Mouse (Mus musculus) forebrain, embryonic 10.5 days (tissue): ENCODE measurements at regions not wholly inside any gene's neighbourhood (a gene's known extent, or its start where the extent isn't known, plus 50 kb on each side); places are given as distances from the start of the nearest gene placed in this dataset.

Source experiments
- DNase-seq: peaks from one replicate; pipeline ENCODE4 v3.0.0-alpha.2; 2017; ENCODE audit warnings: low spot score; ENCODE audit errors: extremely low spot score
- H3K27ac ChIP-seq: fragments of 300-500 bp; sonication (generic); 2 replicates; pipeline ENCODE4 v1.5.1; 2016; ENCODE audit warnings: mild to moderate bottlenecking
- H3K27me3 ChIP-seq: fragments of 300-500 bp; sonication (generic); 2 replicates; pipeline ENCODE4 v1.6.1; 2016; ENCODE audit warnings: mild to moderate bottlenecking; ENCODE audit not compliant: poor library complexity, severe bottlenecking
- H3K36me3 ChIP-seq: fragments of 300-500 bp; sonication (generic); replicated peaks from 2 replicates; pipeline ENCODE4 v1.6.1; 2016; ENCODE audit warnings: mild to moderate bottlenecking, moderate library complexity
- H3K4me1 ChIP-seq: fragments of 300-500 bp; sonication (generic); 2 replicates; pipeline ENCODE4 v1.6.1; 2016
- H3K4me3 ChIP-seq: fragments of 300-500 bp; sonication (generic); 2 replicates; pipeline ENCODE4 v1.5.1; 2016; ENCODE audit warnings: mild to moderate bottlenecking, moderate library complexity
- H3K9me3 ChIP-seq: fragments of 300-500 bp; sonication (generic); 2 replicates; pipeline ENCODE4 v1.6.1; 2016; ENCODE audit warnings: mild to moderate bottlenecking, moderate library complexity
- WGBS: fragments of 180-500 bp; shearing (Covaris S2); methylation state at CpG from one replicate; pipeline ENCODE4 v1.1.7; 2016; 5-methylcytosine and 5-hydroxymethylcytosine counted together

DNA sequence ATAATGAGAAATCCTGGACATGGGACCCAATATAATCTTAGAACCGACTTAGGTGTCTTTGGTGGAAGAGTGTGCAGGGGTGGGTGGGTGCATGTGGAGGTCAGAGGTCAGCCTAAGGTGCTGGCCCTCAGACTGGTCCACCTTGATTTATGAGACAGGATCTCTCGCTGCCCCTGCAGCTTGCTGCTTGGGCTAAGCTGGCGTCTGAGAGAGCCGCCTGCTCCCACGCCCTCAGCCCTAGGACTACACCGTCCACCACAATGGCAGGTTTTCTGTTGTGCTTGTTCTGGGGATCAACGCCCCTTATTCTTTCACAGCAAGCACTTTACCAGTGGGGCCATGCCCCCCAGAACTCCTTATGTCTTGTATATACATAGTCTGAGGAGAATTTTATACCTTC, 124.4 kb upstream of the Hs6st1 start:
- WGBS: 42% methylated on average over 7 of the region's 7 CpGs
- H3K4me1 ChIP-seq: peaks cover 42% of the 10 kb centered on the region
- DNase-seq: no peak
- H3K36me3 ChIP-seq: no peaks in the 10 kb centered on the region
- H3K27ac ChIP-seq: peak overlapping the region; percentile 77
- no peaks in the 10 kb centered on the region for H3K27me3 ChIP-seq
- no peak overlapping the region for H3K4me3 ChIP-seq
- peaks cover 6% of the 10 kb centered on the region; the same call in 1 of the 2 replicates for H3K9me3 ChIP-seq

DNA sequence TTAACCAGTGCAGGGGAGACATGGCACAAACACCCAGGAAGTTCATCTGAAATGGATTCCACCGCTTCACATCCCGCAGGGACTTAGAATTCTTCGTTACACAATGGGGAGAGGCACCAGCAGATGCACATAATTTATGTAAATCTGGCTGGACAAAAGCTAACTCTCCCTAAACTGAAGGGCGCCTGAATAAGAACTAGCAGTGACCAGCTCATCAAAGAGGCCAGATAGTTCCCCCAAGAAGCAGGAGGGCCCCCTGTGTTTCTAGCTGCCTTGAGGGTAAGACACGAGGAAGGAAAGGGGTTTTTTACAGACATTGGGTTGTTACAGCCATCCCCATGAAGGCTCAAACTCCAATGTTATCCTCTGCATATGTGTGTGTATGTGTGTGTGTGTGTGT, 123.8 kb upstream of the Hs6st1 start:
- H3K27ac ChIP-seq: peak overlapping the region; percentile 77
- peaks cover 42% of the 10 kb centered on the region for H3K4me1 ChIP-seq
- H3K4me3 ChIP-seq: no peak overlapping the region
- no peaks in the 10 kb centered on the region for H3K27me3 ChIP-seq
- whole genome bisulfite sequencing: 27% methylated on average over 5 of the region's 5 CpGs
- peaks cover 6% of the 10 kb centered on the region; the same call in 1 of the 2 replicates for H3K9me3 ChIP-seq
- DNase-seq: no peak
- H3K36me3 ChIP-seq: no peaks in the 10 kb centered on the region

DNA sequence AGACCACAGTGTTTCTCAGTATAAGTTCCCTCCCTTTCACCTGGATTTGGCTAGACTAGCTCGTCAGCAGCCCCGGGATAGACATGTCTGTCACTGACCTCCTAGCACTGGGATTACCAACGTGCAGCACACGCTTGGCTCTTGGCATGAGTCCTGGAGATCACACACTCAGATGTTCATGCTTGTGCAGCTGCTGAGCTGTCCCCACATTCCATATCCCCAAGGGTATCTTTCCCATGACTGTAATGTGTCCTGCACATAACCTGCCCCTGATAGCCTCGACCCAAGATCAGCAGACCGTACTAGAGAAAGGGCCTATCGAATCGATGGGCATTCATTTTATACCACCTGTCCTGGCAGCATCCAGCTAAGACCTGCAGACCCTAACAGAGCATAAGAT, 123.4 kb upstream of the Hs6st1 start:
- H3K27ac ChIP-seq: peak overlapping the region; percentile 77
- no peaks in the 10 kb centered on the region for H3K27me3 ChIP-seq
- no peak overlapping the region for H3K4me3 ChIP-seq
- WGBS: 79% methylated on average over 8 of the region's 8 CpGs
- no peak for DNase-seq
- H3K36me3 ChIP-seq: no peaks in the 10 kb centered on the region
- H3K4me1 ChIP-seq: peaks cover 42% of the 10 kb centered on the region
- H3K9me3 ChIP-seq: peaks cover 6% of the 10 kb centered on the region; the same call in 1 of the 2 replicates

DNA sequence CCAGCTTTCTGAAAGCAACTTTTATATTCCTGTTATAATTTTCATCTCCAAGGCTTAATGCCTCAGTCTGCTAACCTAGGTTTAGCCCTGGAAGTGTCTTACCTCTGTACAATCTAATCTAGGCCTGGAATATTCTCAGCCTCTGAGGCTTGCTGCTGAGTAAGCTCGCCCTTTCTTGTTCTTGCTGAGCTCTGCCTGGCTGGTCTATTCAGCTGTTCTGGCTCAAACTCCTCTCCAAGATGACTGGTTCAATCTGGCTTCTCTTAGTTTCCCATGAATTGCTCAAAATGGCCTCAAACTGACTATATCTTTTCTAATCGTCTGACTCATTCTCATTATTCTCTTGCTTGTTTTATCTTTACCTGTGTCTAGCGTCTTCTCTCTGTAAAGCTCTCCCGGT, 122.6 kb upstream of the Hs6st1 start:
- no peak for DNase-seq
- H3K4me3 ChIP-seq: no peak overlapping the region
- peak overlapping the region; percentile 77; the same call in 1 of the 2 replicates for H3K27ac ChIP-seq
- peaks cover 6% of the 10 kb centered on the region; the same call in 1 of the 2 replicates for H3K9me3 ChIP-seq
- H3K27me3 ChIP-seq: no peaks in the 10 kb centered on the region
- peaks cover 42% of the 10 kb centered on the region for H3K4me1 ChIP-seq
- no peaks in the 10 kb centered on the region for H3K36me3 ChIP-seq
- WGBS: 83% methylated on average over 4 of the region's 4 CpGs

DNA sequence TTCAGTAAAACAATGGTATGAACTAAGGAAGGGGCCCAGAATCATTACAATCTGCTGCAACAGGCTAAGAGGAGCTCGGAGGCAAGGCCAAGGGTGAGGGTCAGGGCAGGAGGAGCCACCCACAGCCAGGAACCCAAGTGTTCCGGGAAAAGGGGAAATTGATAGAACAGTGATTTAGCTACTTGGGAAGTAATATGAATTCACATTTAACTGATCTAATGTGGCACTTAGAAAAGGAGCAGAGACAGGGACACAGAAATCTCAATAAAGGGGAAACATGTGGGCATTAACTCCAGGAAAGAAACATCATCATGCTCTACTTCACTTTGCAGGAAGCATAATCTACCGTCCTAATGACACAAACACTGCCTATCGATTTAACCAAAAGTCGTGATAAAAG, 120.1 kb upstream of the Hs6st1 start:
- Histone ChIP-seq H3K27me3 (no peaks in the 10 kb centered on the region), H3K9me3 (peaks cover 6% of the 10 kb centered on the region; the same call in 1 of the 2 replicates), H3K4me1 (peaks cover 21% of the 10 kb centered on the region), H3K4me3 (no peak overlapping the region), H3K27ac (no peak overlapping the region), H3K36me3 (no peaks in the 10 kb centered on the region)
- WGBS: 83% methylated on average over 5 of the region's 5 CpGs
- no peak for DNase-seq

DNA sequence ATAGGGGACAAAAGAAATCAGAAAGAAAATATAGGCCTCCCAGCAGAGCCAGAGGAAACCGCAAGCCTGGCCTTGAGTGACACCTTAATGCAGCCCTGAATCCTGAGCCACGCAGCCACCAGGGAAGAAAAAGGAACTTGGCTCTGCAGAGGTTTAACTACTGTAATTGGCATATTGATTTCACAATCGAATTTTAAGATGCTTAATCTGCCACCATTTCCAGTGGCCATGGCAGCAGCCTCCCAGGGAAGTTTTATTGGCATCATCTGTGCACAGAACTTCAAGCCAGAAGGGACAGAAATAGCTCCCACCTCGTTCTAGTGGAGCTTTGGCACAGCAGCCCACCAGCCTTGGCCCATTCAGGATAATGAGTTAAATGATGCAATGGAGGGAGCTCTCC, 117.1 kb upstream of the Hs6st1 start:
- Histone ChIP-seq H3K4me3 (no peak overlapping the region), H3K36me3 (no peaks in the 10 kb centered on the region), H3K9me3 (peaks cover 6% of the 10 kb centered on the region; the same call in 1 of the 2 replicates), H3K27ac (no peak overlapping the region), H3K4me1 (peaks cover 7% of the 10 kb centered on the region; the same call in 1 of the 2 replicates), H3K27me3 (no peaks in the 10 kb centered on the region)
- 74% methylated on average over 4 of the region's 4 CpGs for WGBS
- no peak for DNase-seq

DNA sequence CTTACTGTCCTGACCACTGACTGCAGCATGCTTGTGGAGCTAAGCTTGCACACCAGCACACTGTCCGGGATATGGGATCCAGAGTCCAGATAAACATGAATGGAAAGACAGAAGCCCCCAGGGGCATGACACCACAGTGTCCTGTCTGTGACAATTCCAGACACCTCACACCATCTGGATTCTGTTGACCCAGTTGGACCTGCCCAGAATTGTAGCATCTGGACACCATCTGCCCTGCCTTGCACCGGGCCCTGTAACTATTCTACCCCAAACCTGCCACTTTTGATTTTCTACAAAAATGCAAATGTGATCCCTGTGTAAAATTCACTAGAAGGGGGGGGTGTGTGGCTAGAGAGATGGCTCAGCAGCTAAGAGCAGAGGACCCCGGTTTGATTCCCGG, 114.5 kb upstream of the Hs6st1 start:
- Histone ChIP-seq H3K4me3 (no peak overlapping the region), H3K4me1 (peaks cover 13% of the 10 kb centered on the region), H3K27me3 (no peaks in the 10 kb centered on the region), H3K36me3 (no peaks in the 10 kb centered on the region), H3K27ac (no peak overlapping the region), H3K9me3 (no peaks in the 10 kb centered on the region)
- WGBS: 76% methylated on average over 4 of the region's 4 CpGs
- DNase-seq: no peak

DNA sequence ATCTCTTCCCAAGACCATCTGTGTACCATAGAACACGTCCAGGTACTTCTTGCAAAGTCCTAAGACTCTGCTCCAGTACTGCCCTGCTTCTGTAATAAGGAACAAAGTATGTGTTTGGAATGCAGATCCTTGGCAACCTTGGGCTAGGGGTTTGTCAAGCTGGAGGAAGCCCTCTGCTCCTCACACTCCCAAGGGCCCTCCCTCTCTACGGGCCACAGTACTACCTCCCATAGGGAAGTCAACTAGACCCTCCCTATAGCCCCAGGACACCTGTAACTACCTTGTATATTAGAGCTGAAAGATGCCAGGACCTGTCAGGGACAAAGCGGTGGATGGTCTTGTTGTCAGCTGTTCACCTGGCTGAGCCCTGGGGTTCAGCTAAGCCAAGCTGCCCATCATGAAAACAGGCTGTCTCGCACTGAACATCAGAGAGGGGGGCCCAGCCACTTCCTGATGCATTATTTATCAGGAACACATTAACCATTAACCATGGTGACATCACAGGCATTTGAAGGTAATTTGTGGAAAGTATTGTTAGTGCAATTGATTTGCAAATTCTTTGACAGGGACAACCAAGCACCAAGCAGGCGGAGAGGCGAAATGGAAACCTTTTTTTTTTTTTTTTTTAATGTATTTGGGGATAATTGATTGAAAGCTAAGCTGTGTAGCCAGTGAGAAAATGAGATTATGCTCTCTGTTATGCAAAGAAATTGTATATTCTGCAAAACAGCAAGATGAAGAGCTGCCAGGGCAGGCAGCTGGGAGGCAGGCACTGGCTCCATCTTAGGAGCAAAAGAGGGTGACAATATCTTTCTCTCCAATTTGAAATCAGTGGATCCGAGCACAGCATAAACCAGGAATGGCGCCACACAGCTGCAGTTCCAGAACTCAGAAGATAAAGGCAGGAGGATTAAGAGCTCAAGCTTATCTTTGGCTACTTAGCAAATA, 110.5 kb upstream of the Hs6st1 start:
- peaks cover 13% of the 10 kb centered on the region for H3K4me1 ChIP-seq
- H3K36me3 ChIP-seq: no peaks in the 10 kb centered on the region
- H3K27ac ChIP-seq: peak overlapping the region; percentile 30; the same call in 1 of the 2 replicates
- no peaks in the 10 kb centered on the region for H3K27me3 ChIP-seq
- no peaks in the 10 kb centered on the region for H3K9me3 ChIP-seq
- no peak overlapping the region for H3K4me3 ChIP-seq
- DNase-seq: no peak
- WGBS: 84% methylated on average over 8 of the region's 8 CpGs

DNA sequence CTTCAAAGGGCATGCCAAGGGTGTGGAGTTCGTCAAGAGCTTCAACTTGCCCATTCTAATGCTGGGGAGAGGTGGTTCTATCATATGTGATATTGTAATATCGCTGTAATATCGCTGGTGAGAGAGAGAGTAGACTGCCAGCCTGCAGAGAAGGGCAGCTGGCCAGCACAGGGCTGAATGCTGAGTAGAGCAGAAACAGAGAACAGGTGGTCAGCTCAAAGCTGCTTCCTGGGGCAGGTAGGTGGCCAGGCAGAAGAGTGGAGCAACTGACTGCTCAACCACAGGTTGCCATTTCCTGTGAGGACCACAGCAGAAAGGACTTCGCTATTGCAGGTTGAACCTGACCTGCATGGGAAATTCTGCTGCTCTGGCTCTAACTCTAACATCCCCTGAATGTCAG, 108.5 kb upstream of the Hs6st1 start:
- no peak overlapping the region for H3K27ac ChIP-seq
- H3K36me3 ChIP-seq: no peaks in the 10 kb centered on the region
- peaks cover 2% of the 10 kb centered on the region; the same call in 1 of the 2 replicates for H3K9me3 ChIP-seq
- WGBS: 92% methylated on average over 4 of the region's 4 CpGs
- H3K4me3 ChIP-seq: no peak overlapping the region
- H3K27me3 ChIP-seq: no peaks in the 10 kb centered on the region
- DNase-seq: no peak
- peaks cover 6% of the 10 kb centered on the region; the same call in 1 of the 2 replicates for H3K4me1 ChIP-seq

DNA sequence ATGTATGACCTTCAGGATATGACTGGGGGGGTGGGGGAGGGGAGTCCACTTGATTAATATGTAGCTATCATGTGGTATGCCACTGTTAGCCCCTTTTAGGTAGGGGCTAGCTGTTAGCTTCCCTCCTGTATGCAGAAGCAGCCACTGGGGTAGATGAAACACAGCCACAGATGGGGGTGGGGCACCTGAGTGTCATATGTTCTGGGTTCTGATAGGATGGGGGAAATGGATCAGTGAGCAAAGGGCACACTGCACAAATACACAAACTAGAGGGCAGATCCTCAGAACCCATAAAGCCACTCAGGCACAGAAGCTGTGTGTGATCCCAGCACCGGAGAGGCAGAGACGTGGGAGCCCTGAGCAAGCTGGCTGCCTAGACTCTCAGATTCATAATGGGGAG, 107.4 kb upstream of the Hs6st1 start:
- WGBS: 95% methylated on average over 2 of the region's 2 CpGs

DNA sequence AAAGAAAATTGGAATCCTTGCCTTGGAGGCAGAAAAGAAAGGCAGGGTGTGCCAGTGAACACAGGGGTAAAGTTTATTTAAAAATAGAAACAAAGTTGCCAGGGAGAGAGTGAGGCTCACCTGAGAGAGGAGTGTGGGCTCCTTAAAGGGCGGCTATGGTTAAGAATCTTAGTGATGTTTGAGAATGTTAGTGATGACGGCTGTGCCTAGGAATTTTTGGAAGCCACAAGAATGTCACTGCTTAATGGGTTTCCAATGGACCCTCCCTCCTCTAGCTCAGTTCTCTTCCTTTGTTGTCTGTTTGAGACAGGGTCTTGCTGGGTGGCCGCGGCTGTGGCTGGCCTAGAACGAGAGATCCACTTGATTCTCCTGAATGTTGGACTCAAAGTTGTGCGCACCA, 106.3 kb upstream of the Hs6st1 start:
- 85% methylated on average over 6 of the region's 6 CpGs for WGBS
- Histone ChIP-seq H3K36me3 (no peaks in the 10 kb centered on the region), H3K4me3 (no peak overlapping the region), H3K27ac (no peak overlapping the region), H3K27me3 (no peaks in the 10 kb centered on the region), H3K4me1 (peaks cover 6% of the 10 kb centered on the region; the same call in 1 of the 2 replicates), H3K9me3 (peaks cover 10% of the 10 kb centered on the region; the same call in 1 of the 2 replicates)
- DNase-seq: no peak

More for the DNA sequence above, 107.4 kb upstream of the Hs6st1 start:
- H3K27me3 ChIP-seq: no peaks in the 10 kb centered on the region
- peaks cover 10% of the 10 kb centered on the region; the same call in 1 of the 2 replicates for H3K9me3 ChIP-seq
- H3K4me1 ChIP-seq: peaks cover 6% of the 10 kb centered on the region; the same call in 1 of the 2 replicates
- H3K27ac ChIP-seq: no peak overlapping the region; the same call in 1 of the 2 replicates
- H3K36me3 ChIP-seq: no peaks in the 10 kb centered on the region
- DNase-seq: no peak
- no peak overlapping the region for H3K4me3 ChIP-seq

DNA sequence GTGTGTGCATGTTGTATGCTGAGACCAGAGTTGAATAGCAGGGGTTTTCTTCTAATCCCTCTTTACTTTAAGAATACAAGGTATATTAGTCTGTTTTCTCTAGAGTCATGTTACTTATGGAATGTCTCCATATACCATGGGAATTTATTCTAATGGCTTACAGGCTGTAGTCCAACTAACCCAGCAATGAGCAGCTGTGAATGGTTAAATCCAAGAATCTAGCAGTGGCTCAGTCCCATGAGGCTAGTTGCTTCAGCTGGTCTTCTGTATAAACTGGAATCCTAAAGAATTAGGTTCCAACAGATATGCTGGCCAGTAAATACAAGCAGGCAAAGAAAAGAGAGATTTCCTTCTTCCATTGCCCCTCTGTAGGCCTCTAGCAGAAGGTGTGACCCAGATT, 99.7 kb upstream of the Hs6st1 start:
- H3K9me3 ChIP-seq: peaks cover 10% of the 10 kb centered on the region; the same call in 1 of the 2 replicates
- no peak overlapping the region for H3K4me3 ChIP-seq
- H3K4me1 ChIP-seq: peaks cover 18% of the 10 kb centered on the region; the same call in 1 of the 2 replicates
- H3K36me3 ChIP-seq: no peaks in the 10 kb centered on the region
- no peaks in the 10 kb centered on the region for H3K27me3 ChIP-seq
- H3K27ac ChIP-seq: no peak overlapping the region
- no peak for DNase-seq
